Comparison of ENCODE assay signal across 9 mouse cellular contexts in the genomic region with DNA sequence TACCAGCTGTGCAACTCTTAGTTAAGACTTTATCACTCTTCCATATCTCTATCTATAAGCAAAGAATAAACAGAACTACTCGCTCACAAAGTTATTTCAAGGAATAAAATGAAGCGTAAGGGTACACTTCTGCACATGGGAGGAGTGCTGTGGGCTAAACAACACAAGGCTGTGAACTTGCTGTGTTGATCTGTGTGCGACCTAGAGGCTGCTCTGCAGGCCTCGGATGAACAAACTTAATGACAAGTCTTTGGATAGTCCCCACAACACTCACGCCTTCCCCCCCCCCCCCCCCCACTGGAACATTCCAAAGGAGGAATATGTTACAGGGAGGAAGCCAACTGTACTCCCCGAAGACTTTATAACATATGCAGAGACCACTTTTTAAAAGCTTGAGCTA. TPM values are rescaled to one million over a fixed set of nuclear protein-coding genes. Genes with fewer than 3 reads are reported as not detected.
DNase-seq lines count a peak whose midpoint lies in the region; ATAC-seq lines count a peak whose summit lies in the region.
"Had no signal": no experiment of that assay in that cellular context is flagged by ENCODE, and none has a peak within 500 bp of the region (broad histone marks: within the 10 kb centered on the region; RNA-seq: fewer than 3 reads in every experiment).

A gene (plus strand): TSS at position 336 of the 400 bp plus-strand sequence.

- 0 out of 2 replicates have a peak, but pooled peaks cover 3% of the 10 kb centered on the region for H3K4me1 ChIP-seq in kidney, embryonic 15.5 days
- no peaks in the 10 kb centered on the region for H3K4me1 ChIP-seq in brown adipose tissue, adult 24 weeks (ENCODE audit: control insufficient read depth, insufficient read depth, insufficient read length, low read length)
- peaks cover 4% of the 10 kb centered on the region; the same call in 1 of the 2 replicates for H3K4me1 ChIP-seq in hindbrain, embryonic 15.5 days (replicated peaks)
- no peaks in the 10 kb centered on the region; the same call in 1 of the 2 replicates for H3K4me1 ChIP-seq in midbrain, embryonic 16.5 days (ENCODE audit: control insufficient read depth, insufficient read depth, low read length)

- H3K27me3 ChIP-seq in kidney, embryonic 15.5 days, result peaks cover 6% of the 10 kb centered on the region; the same call in 1 of the 2 replicates
- 0 out of 2 replicates have a peak, but pooled peaks cover 2% of the 10 kb centered on the region for H3K27me3 ChIP-seq in hindbrain, embryonic 15.5 days
- H3K27me3 ChIP-seq in midbrain, embryonic 16.5 days (ENCODE audit: control insufficient read depth, insufficient read depth, low read depth, low read length), result no peaks in the 10 kb centered on the region

- peak within 1 kb of the TSS; percentile 68 for H3K4me2 ChIP-seq in kidney, embryonic 15.5 days
- H3K4me2 ChIP-seq in hindbrain, embryonic 15.5 days, result peak within 1 kb of the TSS; percentile 74
- H3K4me2 ChIP-seq in midbrain, embryonic 16.5 days (ENCODE audit: low read length), result peak within 1 kb of the TSS; percentile 88

- peak within 1 kb of the TSS; percentile 97 for H3K27ac ChIP-seq in kidney, embryonic 15.5 days
- peak within 1 kb of the TSS; percentile 90 for H3K27ac ChIP-seq in brown adipose tissue, adult 24 weeks (replicated peaks; ENCODE audit: low read depth, low read length)
- peak within 1 kb of the TSS; percentile 86 for H3K27ac ChIP-seq in hindbrain, embryonic 15.5 days (replicated peaks)
- peak within 1 kb of the TSS; percentile 81 for H3K27ac ChIP-seq in midbrain, embryonic 16.5 days (ENCODE audit: low read length)

- H3K4me3 ChIP-seq in kidney, embryonic 15.5 days (replicated peaks), result peak within 1 kb of the TSS; percentile 76
- H3K4me3 ChIP-seq in brown adipose tissue, adult 24 weeks (ENCODE audit: insufficient read depth, low read depth, low read length), result peak within 1 kb of the TSS; percentile 89
- H3K4me3 ChIP-seq in hindbrain, embryonic 15.5 days, result peak within 1 kb of the TSS; percentile 81
- peak within 1 kb of the TSS; percentile 85 for H3K4me3 ChIP-seq in midbrain, embryonic 16.5 days (ENCODE audit: low read depth, low read length)

- H3K9me3 ChIP-seq in kidney, embryonic 15.5 days (replicated peaks), result no peaks in the 10 kb centered on the region
- H3K9me3 ChIP-seq in hindbrain, embryonic 15.5 days, result no peaks in the 10 kb centered on the region
- H3K9me3 ChIP-seq in midbrain, embryonic 16.5 days (replicated peaks; ENCODE audit: control insufficient read depth, low read length, poor library complexity, severe bottlenecking), result no peaks in the 10 kb centered on the region

- H3K36me3 ChIP-seq in kidney, embryonic 15.5 days, result no peaks in the 10 kb centered on the region; the same call in 1 of the 2 replicates
- 0 out of 2 replicates have a peak, but pooled peaks cover 4% of the 10 kb centered on the region for H3K36me3 ChIP-seq in hindbrain, embryonic 15.5 days
- no peaks in the 10 kb centered on the region for H3K36me3 ChIP-seq in midbrain, embryonic 16.5 days (ENCODE audit: control insufficient read depth, insufficient read depth, low read length)

- ATAC-seq in kidney, embryonic 15.5 days (replicated peaks; ENCODE audit: low FRiP score), result peak; percentile 3; the same call in 1 of the 2 replicates
- ATAC-seq in hindbrain, embryonic 15.5 days (ENCODE audit: low FRiP score, low read depth), result peak; percentile 40
- ATAC-seq in midbrain, embryonic 16.5 days, result no peak; the same call in 1 of the 2 replicates

- H3K9ac ChIP-seq in kidney, embryonic 15.5 days, result peak within 1 kb of the TSS; percentile 83
- H3K9ac ChIP-seq in hindbrain, embryonic 15.5 days, result peak within 1 kb of the TSS; percentile 80
- peak within 1 kb of the TSS; percentile 90 for H3K9ac ChIP-seq in midbrain, embryonic 16.5 days (ENCODE audit: low read depth, low read length)

- 80% methylated on average over 6 of the region's 6 CpGs for WGBS in kidney, embryonic 15.5 days
- 78% methylated on average over 6 of the region's 6 CpGs for WGBS in hindbrain, embryonic 15.5 days
- WGBS in midbrain, embryonic 16.5 days, result 82% methylated on average over 6 of the region's 6 CpGs

- DNase-seq in kidney, postnatal 36 days, result no peak
- no peak for DNase-seq in right cerebral cortex, postnatal 36 days (ENCODE audit: low spot score in 2 of 2)
- no peak for DNase-seq in adrenal gland, postnatal 14 days
- DNase-seq in lung, postnatal 36 days, result no peak

RNA-seq across cellular contexts. Expression of the gene that starts here (rescaled TPM):
- polyA plus RNA-seq in kidney, embryonic 15.5 days (2015; fragmentation: Nextera tagmentation; extraction: Ambion mirVana), result 0.10 and 0.18 TPM in 2 replicates
- polyA plus RNA-seq in brown adipose tissue, adult 24 weeks (2012; ENCODE audit: insufficient read depth, insufficient read length, missing spikeins), result not detected in 2 replicates
- polyA plus RNA-seq in hindbrain, embryonic 15.5 days (2015; fragmentation: Nextera tagmentation; extraction: Ambion mirVana), result 0.06 and 0.10 TPM in 2 replicates
- polyA plus RNA-seq in midbrain, embryonic 16.5 days (2015; fragmentation: Nextera tagmentation; extraction: Ambion mirVana), result 0.14 and 0.21 TPM in 2 replicates
- total RNA-seq in adrenal gland, postnatal 14 days (2021), result not detected in 2 replicates
- total RNA-seq: granulocyte monocyte progenitor cell, adult 5-6 weeks had no signal

Comparison
In these comparisons a context has a peak if more than half of its experiments do, and no peak if none do; other contexts are left out.
1. Peak in ATAC-seq, H3K4me3 ChIP-seq, H3K27ac ChIP-seq, H3K9ac ChIP-seq and H3K4me2 ChIP-seq in kidney, embryonic 15.5 days; RNA of the gene not detected or under 1 TPM.
2. Peak in ATAC-seq, H3K4me3 ChIP-seq, H3K27ac ChIP-seq, H3K9ac ChIP-seq and H3K4me2 ChIP-seq in hindbrain, embryonic 15.5 days; RNA of the gene not detected or under 1 TPM.